Mouse (Mus musculus): ENCODE measurements around the gene Fosl1. TPM values are rescaled to one million over a fixed set of nuclear protein-coding genes. Genes with fewer than 3 reads are reported as not detected.

Fosl1 gene
- polyA plus RNA-seq, 1 experiment from 2014 or later: not detected

GRCm38 (mm10) chr19:5477668-5478300, 30.4 kb downstream of the Fosl1 start:
- no peak for ATAC-seq (ENCODE audit: low read depth)
- 90% methylated on average over 18 of the region's 18 CpGs for WGBS
- Histone ChIP-seq H3K36me3 (ENCODE audit: control insufficient read depth, insufficient read depth, low read length) (peaks cover 66% of the 10 kb centered on the region), H3K9ac (ENCODE audit: low read depth, low read length) (no peak overlapping the region), H3K27me3 (replicated peaks; ENCODE audit: control insufficient read depth, insufficient read depth, low read length) (no peaks in the 10 kb centered on the region), H3K4me1 (ENCODE audit: control insufficient read depth, insufficient read depth, low read length) (peaks cover 10% of the 10 kb centered on the region), H3K4me3 (ENCODE audit: low read depth, low read length) (no peak overlapping the region), H3K27ac (replicated peaks; ENCODE audit: low read depth, low read length) (no peak overlapping the region), H3K9me3 (ENCODE audit: control insufficient read depth, low read length) (no peaks in the 10 kb centered on the region), H3K4me2 (ENCODE audit: low read depth, low read length) (no peak overlapping the region)
- DNase-seq (ENCODE audit: low spot score): no peak

- WGBS: 88% methylated on average over 10 of the region's 10 CpGs
- no peak overlapping the region for H3K4me3 ChIP-seq (ENCODE audit: low read depth, low read length)
- no peak overlapping the region for H3K27ac ChIP-seq (replicated peaks; ENCODE audit: low read depth, low read length)
- H3K9me3 ChIP-seq (ENCODE audit: control insufficient read depth, low read length): no peaks in the 10 kb centered on the region
- H3K4me2 ChIP-seq (ENCODE audit: low read depth, low read length): no peak overlapping the region
- no peak overlapping the region for H3K9ac ChIP-seq (ENCODE audit: low read depth, low read length)
- H3K36me3 ChIP-seq (ENCODE audit: control insufficient read depth, insufficient read depth, low read length): peaks cover 88% of the 10 kb centered on the region
- no peak for ATAC-seq (ENCODE audit: low read depth)
- no peaks in the 10 kb centered on the region for H3K27me3 ChIP-seq (replicated peaks; ENCODE audit: control insufficient read depth, insufficient read depth, low read length)
- no peak for DNase-seq (ENCODE audit: low spot score)
- peaks cover 6% of the 10 kb centered on the region; the same call in 1 of the 2 replicates for H3K4me1 ChIP-seq (ENCODE audit: control insufficient read depth, insufficient read depth, low read length)
These were observed 32.7 kb downstream of the Fosl1 start for GRCm38 (mm10) chr19:5480016-5480415.

GRCm38 (mm10) chr19:5481398-5481797, 34.1 kb downstream of the Fosl1 start:
- Histone ChIP-seq H3K9ac (ENCODE audit: low read depth, low read length) (no peak overlapping the region), H3K36me3 (ENCODE audit: control insufficient read depth, insufficient read depth, low read length) (peaks cover 98% of the 10 kb centered on the region), H3K4me2 (ENCODE audit: low read depth, low read length) (no peak overlapping the region), H3K27ac (replicated peaks; ENCODE audit: low read depth, low read length) (no peak overlapping the region), H3K9me3 (ENCODE audit: control insufficient read depth, low read length) (no peaks in the 10 kb centered on the region), H3K4me3 (ENCODE audit: low read depth, low read length) (no peak overlapping the region), H3K27me3 (replicated peaks; ENCODE audit: control insufficient read depth, insufficient read depth, low read length) (no peaks in the 10 kb centered on the region), H3K4me1 (ENCODE audit: control insufficient read depth, insufficient read depth, low read length) (peaks cover under 1% of the 10 kb centered on the region; the same call in 1 of the 2 replicates)
- no peak for DNase-seq (ENCODE audit: low spot score)
- no peak for ATAC-seq (ENCODE audit: low read depth)
- 90% methylated on average over 10 of the region's 10 CpGs for WGBS

GRCm38 (mm10) chr19:5483386-5484359, 36.3 kb downstream of the Fosl1 start:
- peaks cover 78% of the 10 kb centered on the region for H3K36me3 ChIP-seq (ENCODE audit: control insufficient read depth, insufficient read depth, low read length)

GRCm38 (mm10) chr19:5484496-5484895, 37.1 kb downstream of the Fosl1 start:
- H3K4me2 ChIP-seq (ENCODE audit: low read depth, low read length): no peak overlapping the region
- no peaks in the 10 kb centered on the region for H3K27me3 ChIP-seq (replicated peaks; ENCODE audit: control insufficient read depth, insufficient read depth, low read length)
- H3K36me3 ChIP-seq (ENCODE audit: control insufficient read depth, insufficient read depth, low read length): peaks cover 70% of the 10 kb centered on the region
- whole genome bisulfite sequencing: 89% methylated on average over 5 of the region's 5 CpGs
- no peaks in the 10 kb centered on the region for H3K9me3 ChIP-seq (ENCODE audit: control insufficient read depth, low read length)
- H3K9ac ChIP-seq (ENCODE audit: low read depth, low read length): no peak overlapping the region
- no peak for ATAC-seq (ENCODE audit: low read depth)
- no peak for DNase-seq (ENCODE audit: low spot score)
- H3K4me1 ChIP-seq (ENCODE audit: control insufficient read depth, insufficient read depth, low read length): peaks cover 12% of the 10 kb centered on the region
- no peak overlapping the region for H3K27ac ChIP-seq (replicated peaks; ENCODE audit: low read depth, low read length)
- H3K4me3 ChIP-seq (ENCODE audit: low read depth, low read length): no peak overlapping the region

More at GRCm38 (mm10) chr19:5483386-5484359, 36.3 kb downstream of the Fosl1 start:
- peaks cover 12% of the 10 kb centered on the region for H3K4me1 ChIP-seq (ENCODE audit: control insufficient read depth, insufficient read depth, low read length)
- H3K4me2 ChIP-seq (ENCODE audit: low read depth, low read length): no peak overlapping the region
- H3K27me3 ChIP-seq (replicated peaks; ENCODE audit: control insufficient read depth, insufficient read depth, low read length): no peaks in the 10 kb centered on the region
- DNase-seq (ENCODE audit: low spot score): no peak
- no peak overlapping the region for H3K27ac ChIP-seq (replicated peaks; ENCODE audit: low read depth, low read length)
- no peak overlapping the region for H3K9ac ChIP-seq (ENCODE audit: low read depth, low read length)
- no peak for ATAC-seq (ENCODE audit: low read depth)
- 90% methylated on average over 19 of the region's 19 CpGs for WGBS
- no peak overlapping the region for H3K4me3 ChIP-seq (ENCODE audit: low read depth, low read length)
- H3K9me3 ChIP-seq (ENCODE audit: control insufficient read depth, low read length): no peaks in the 10 kb centered on the region

GRCm38 (mm10) chr19:5485371-5485770, 38.0 kb downstream of the Fosl1 start:
- WGBS: 93% methylated on average over 8 of the region's 8 CpGs
- Histone ChIP-seq H3K9me3 (ENCODE audit: control insufficient read depth, low read length) (no peaks in the 10 kb centered on the region), H3K4me1 (ENCODE audit: control insufficient read depth, insufficient read depth, low read length) (peaks cover 12% of the 10 kb centered on the region), H3K9ac (ENCODE audit: low read depth, low read length) (no peak overlapping the region), H3K36me3 (ENCODE audit: control insufficient read depth, insufficient read depth, low read length) (peaks cover 61% of the 10 kb centered on the region), H3K4me3 (ENCODE audit: low read depth, low read length) (no peak overlapping the region), H3K4me2 (ENCODE audit: low read depth, low read length) (no peak overlapping the region), H3K27me3 (replicated peaks; ENCODE audit: control insufficient read depth, insufficient read depth, low read length) (no peaks in the 10 kb centered on the region), H3K27ac (replicated peaks; ENCODE audit: low read depth, low read length) (no peak overlapping the region)
- DNase-seq (ENCODE audit: low spot score) (no peak), ATAC-seq (ENCODE audit: low read depth) (no peak)

GRCm38 (mm10) chr19:5485821-5486220, 38.5 kb downstream of the Fosl1 start:
- no peak overlapping the region for H3K27ac ChIP-seq (replicated peaks; ENCODE audit: low read depth, low read length)
- no peaks in the 10 kb centered on the region for H3K9me3 ChIP-seq (ENCODE audit: control insufficient read depth, low read length)
- peaks cover 12% of the 10 kb centered on the region for H3K4me1 ChIP-seq (ENCODE audit: control insufficient read depth, insufficient read depth, low read length)
- peaks cover 56% of the 10 kb centered on the region for H3K36me3 ChIP-seq (ENCODE audit: control insufficient read depth, insufficient read depth, low read length)
- no peak overlapping the region for H3K9ac ChIP-seq (ENCODE audit: low read depth, low read length)
- 88% methylated on average over 7 of the region's 7 CpGs for WGBS
- no peak for ATAC-seq (ENCODE audit: low read depth)
- no peaks in the 10 kb centered on the region for H3K27me3 ChIP-seq (replicated peaks; ENCODE audit: control insufficient read depth, insufficient read depth, low read length)
- H3K4me2 ChIP-seq (ENCODE audit: low read depth, low read length): no peak overlapping the region
- DNase-seq (ENCODE audit: low spot score): no peak
- no peak overlapping the region for H3K4me3 ChIP-seq (ENCODE audit: low read depth, low read length)

- peak overlapping the region; percentile 19; the same call in 1 of the 2 replicates for H3K9ac ChIP-seq (ENCODE audit: low read depth, low read length)
- H3K4me1 ChIP-seq (ENCODE audit: control insufficient read depth, insufficient read depth, low read length): peaks cover 12% of the 10 kb centered on the region
- DNase-seq (ENCODE audit: low spot score) (peak; percentile 56), ATAC-seq (ENCODE audit: low read depth) (no peak)
- H3K36me3 ChIP-seq (ENCODE audit: control insufficient read depth, insufficient read depth, low read length): peaks cover 52% of the 10 kb centered on the region
- no peak overlapping the region for H3K27ac ChIP-seq (replicated peaks; ENCODE audit: low read depth, low read length)
- H3K4me3 ChIP-seq (ENCODE audit: low read depth, low read length): no peak overlapping the region
- no peaks in the 10 kb centered on the region for H3K9me3 ChIP-seq (ENCODE audit: control insufficient read depth, low read length)
- 83% methylated on average over 8 of the region's 8 CpGs for WGBS
- H3K4me2 ChIP-seq (ENCODE audit: low read depth, low read length): no peak overlapping the region
- H3K27me3 ChIP-seq (replicated peaks; ENCODE audit: control insufficient read depth, insufficient read depth, low read length): no peaks in the 10 kb centered on the region
These were observed 38.9 kb downstream of the Fosl1 start for GRCm38 (mm10) chr19:5486286-5486685.
